Mouse (Mus musculus): Measurements from ENCODE around the gene Yif1a.
A peak's percentile ranks its signal among the peaks of the same experiment; 100 is the strongest.

Yif1a gene

GRCm38 (mm10) chr19:5118384-5118698 is 30.0 kb downstream of the Yif1a start, which contains the start of gene Klc2:
Klc2 (minus strand) TSS chr19:5118560.
- no peak for DNase-seq (ENCODE audit: low read depth, low spot score)

DNA sequence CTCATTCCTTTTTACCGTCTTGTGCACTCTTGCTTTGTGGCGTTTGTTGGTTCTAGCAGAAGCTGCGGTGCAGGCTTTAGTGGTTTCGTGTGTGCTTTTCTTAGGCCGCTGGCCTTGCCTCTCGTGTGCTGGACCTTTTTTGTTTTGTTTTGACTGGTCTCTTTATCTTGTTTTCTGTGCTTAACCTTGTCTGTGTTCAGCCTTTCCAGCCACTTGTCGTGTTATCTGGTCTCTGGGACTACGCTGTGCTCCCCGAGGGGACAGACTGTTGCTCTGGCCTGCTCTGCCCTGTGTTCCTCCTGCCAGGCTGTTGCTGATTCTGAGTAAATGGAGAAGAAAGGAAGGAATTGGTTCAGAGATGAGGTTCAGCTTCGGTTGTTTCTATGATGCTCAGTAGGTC is 34.2 kb downstream of the Yif1a start:
- DNase-seq (ENCODE audit: low read depth, low spot score) = no peak

DNA sequence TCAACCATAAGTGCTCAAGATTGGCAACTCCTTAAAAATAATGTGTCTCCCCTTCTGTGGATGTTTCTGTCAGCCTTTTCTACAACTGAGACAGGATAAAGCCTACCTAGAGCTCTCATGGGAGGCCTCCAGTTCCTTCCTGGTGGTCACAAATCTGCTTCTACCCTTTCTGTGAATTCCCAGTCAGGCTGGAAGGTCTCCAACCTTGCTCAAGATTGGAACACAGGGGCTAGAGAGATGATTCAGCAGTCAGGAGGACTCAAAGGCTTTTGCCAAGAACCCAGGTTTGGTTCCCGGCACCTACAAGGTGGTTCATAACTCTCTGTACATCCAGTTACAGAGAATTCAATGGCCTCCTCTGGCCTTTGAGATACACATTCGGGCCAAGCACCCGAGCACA is 34.9 kb downstream of the Yif1a start:
- DNase-seq (ENCODE audit: low read depth, low spot score) = no peak

DNA sequence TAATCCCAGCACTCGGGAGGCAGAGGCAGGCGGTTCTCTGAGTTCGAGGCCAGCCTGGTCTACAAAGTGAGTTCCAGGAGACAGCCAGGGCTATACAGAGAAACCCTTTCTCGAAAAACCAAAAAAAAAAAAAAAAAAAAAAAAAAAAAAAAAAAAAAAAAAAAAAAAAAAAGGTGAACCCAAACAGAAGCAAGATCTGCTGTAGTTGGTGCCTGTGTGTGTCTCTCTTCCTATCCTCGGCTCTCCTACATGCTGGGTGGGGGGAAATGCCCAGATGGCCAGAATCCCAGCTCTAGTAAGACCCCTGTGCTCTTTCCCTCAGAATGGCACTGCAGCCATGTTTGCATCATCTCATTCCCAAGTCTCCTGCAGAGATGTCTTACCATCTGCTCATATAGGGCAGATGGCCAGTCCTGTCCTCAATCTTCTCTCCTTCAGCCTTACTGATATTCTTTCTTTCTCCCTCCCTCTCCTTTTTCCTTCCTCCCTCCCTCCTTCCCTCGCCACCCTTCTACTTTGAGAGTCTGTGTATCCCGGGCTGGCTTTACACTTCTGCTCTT is 35.8 kb downstream of the Yif1a start:
- DNase-seq (ENCODE audit: low read depth, low spot score) = no peak

GRCm38 (mm10) chr19:5129770-5130169 is 41.4 kb downstream of the Yif1a start:
- no peak for DNase-seq (ENCODE audit: low read depth, low spot score)

DNA sequence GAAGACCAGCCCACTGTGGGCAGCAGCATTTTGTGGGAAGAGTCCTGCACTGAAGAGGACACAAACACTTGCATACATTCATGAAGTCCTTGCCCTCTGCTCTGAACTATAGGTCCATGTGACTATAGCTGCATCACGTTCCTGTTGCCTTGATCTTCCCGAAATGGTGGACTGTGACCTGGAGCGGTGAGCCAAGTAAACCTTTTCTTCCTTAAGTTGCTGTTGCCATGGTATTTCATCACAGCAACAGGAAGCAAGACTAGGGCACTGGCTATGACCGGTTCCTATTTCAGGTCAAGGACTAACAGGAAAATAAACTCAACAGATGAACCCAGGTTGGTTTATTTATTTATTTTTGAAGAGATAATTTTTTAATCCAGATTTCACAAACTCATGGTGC is 42.9 kb downstream of the Yif1a start:
- DNase-seq (ENCODE audit: low read depth, low spot score) = no peak

GRCm38 (mm10) chr19:5139640-5140039 is 51.3 kb downstream of the Yif1a start:
- peak; percentile 40 for DNase-seq (ENCODE audit: low read depth, low spot score)
